Mouse (Mus musculus): ENCODE measurements around the gene Lrmda. TPM values are rescaled to one million over a fixed set of nuclear protein-coding genes. Genes with fewer than 3 reads are reported as not detected.

The Lrmda gene
- total and polyA plus RNA-seq, 3 experiments: 5.1 to 5.9 TPM; not detected in 1

GRCm38 (mm10) chr14:21987660-21988576 lies 31.6 kb upstream of the Lrmda start (continued):
- no peak for TF ChIP-seq CHD1 (IDR thresholded peaks at IDR 0.05; ENCODE audit: low read depth, low read length)
- TF ChIP-seq MAX (IDR thresholded peaks at IDR 0.05; ENCODE audit: low read length): peak; percentile 73
- no peak for TF ChIP-seq ETS1 (IDR thresholded peaks at IDR 0.05; ENCODE audit: low read depth, low read length)
- no peak for TF ChIP-seq TAL1 (IDR thresholded peaks at IDR 0.05; ENCODE audit: low read length)
- TF ChIP-seq CHD2 (IDR thresholded peaks at IDR 0.05; ENCODE audit: low read length): no peak
- TF ChIP-seq RCOR1 (IDR thresholded peaks at IDR 0.05; ENCODE audit: low read depth, low read length): no peak
- no peak for TF ChIP-seq JUND (IDR thresholded peaks at IDR 0.05; ENCODE audit: low read depth, low read length)
- TF ChIP-seq GATA1 (IDR thresholded peaks at IDR 0.05; ENCODE audit: low read depth, low read length): no peak
- TF ChIP-seq MAFK (IDR thresholded peaks at IDR 0.05; ENCODE audit: borderline replicate concordance, low read depth, low read length): no peak
- TF ChIP-seq MEF2A (IDR thresholded peaks at IDR 0.05; ENCODE audit: extremely low read depth, insufficient replicate concordance, low read depth, low read length, poor library complexity, severe bottlenecking): no peak
- TF ChIP-seq USF1 (IDR thresholded peaks at IDR 0.05; ENCODE audit: low read depth, low read length): peak; percentile 92
- no peak for TF ChIP-seq ZMIZ1 (IDR thresholded peaks at IDR 0.05; ENCODE audit: low read depth, low read length)
- no peak for TF ChIP-seq ZC3H11A (IDR thresholded peaks at IDR 0.05; ENCODE audit: low read depth, low read length)
- no peak for TF ChIP-seq POLR2AphosphoS2 (IDR thresholded peaks at IDR 0.05; ENCODE audit: low read length)
- peak; percentile 73 for TF ChIP-seq SIN3A (IDR thresholded peaks at IDR 0.05; ENCODE audit: low read length)
- TF ChIP-seq MYB (IDR thresholded peaks at IDR 0.05; ENCODE audit: low read depth, low read length): no peak
- no peak for TF ChIP-seq UBTF (IDR thresholded peaks at IDR 0.05; ENCODE audit: borderline replicate concordance, insufficient read depth, low read depth, low read length)
- peak in 1 of 2 experiments; percentile 67; a peak in 2 of 4 replicates for TF ChIP-seq USF2 (IDR thresholded peaks at IDR 0.05; ENCODE audit: borderline replicate concordance in 1 of 2, insufficient read depth in 1 of 2, low read depth in 1 of 2, low read length in 2 of 2)
- TF ChIP-seq CTCF (IDR thresholded peaks at IDR 0.05 in 2 of 3, conservative IDR thresholded peaks at IDR 0.05 in 1 of 3; ENCODE audit: control insufficient read depth in 1 of 3, insufficient read depth in 1 of 3, low read depth in 2 of 3, low read length in 3 of 3, poor library complexity in 1 of 3, severe bottlenecking in 1 of 3): no peak

GRCm38 (mm10) chr14:21988577-21989290 lies 30.8 kb upstream of the Lrmda start:
- TF ChIP-seq GABPA (IDR thresholded peaks at IDR 0.05; ENCODE audit: low read depth, low read length) (no peak), RCOR1 (IDR thresholded peaks at IDR 0.05; ENCODE audit: low read depth, low read length) (peak; percentile 67; the same call in 1 of the 2 replicates)
- no peak overlapping the region for H3K27ac ChIP-seq (ENCODE audit: control insufficient read depth, low read depth, low read length)
- no peaks in the 10 kb centered on the region; a peak in 2 of 4 replicates for H3K36me3 ChIP-seq (ENCODE audit: control insufficient read depth in 1 of 2, insufficient read depth in 2 of 2, low read length in 2 of 2)
- H3K9me3 ChIP-seq (replicated peaks; ENCODE audit: insufficient read depth, low read length): no peaks in the 10 kb centered on the region
- no peak overlapping the region; a peak in 2 of 4 replicates for H3K4me3 ChIP-seq (ENCODE audit: control insufficient read depth in 1 of 2, insufficient read depth in 1 of 2, low read depth in 2 of 2, low read length in 2 of 2)
- peaks cover 2 to 3% of the 10 kb centered on the region in 2 experiments; a peak in 2 of 4 replicates for H3K4me1 ChIP-seq (ENCODE audit: control insufficient read depth in 1 of 2, insufficient read depth in 2 of 2, low read length in 2 of 2)
- H3K9ac ChIP-seq (ENCODE audit: control insufficient read depth, low read depth, low read length, poor library complexity, severe bottlenecking): peak overlapping the region; percentile 32; the same call in 1 of the 2 replicates
- H3K79me2 ChIP-seq (ENCODE audit: control insufficient read depth, insufficient read depth, low read length, poor library complexity): peaks cover 7% of the 10 kb centered on the region
- H3K27me3 ChIP-seq (ENCODE audit: control insufficient read depth in 1 of 2, insufficient read depth in 2 of 2, low read length in 2 of 2): no peaks in the 10 kb centered on the region
- DNase-seq (ENCODE audit: low read depth, low spot score): no peak
